Mouse (Mus musculus) brown adipose tissue, adult 24 weeks (tissue): ENCODE data around the gene Mpo. TPM values are rescaled to one million over a fixed set of nuclear protein-coding genes. Genes with fewer than 3 reads are reported as not detected.

Experiments
- polyA plus RNA-seq: library from polyadenylated mRNA; stranded (reverse); fragments of >200 nt; gene quantifications from 2 replicates; pipeline ENCODE4 v1.2.4, GENCODE M21; 2012; ENCODE audit not compliant: missing spikeins, insufficient read depth, insufficient read length

Mpo gene
- polyA plus RNA-seq, 1 experiment, result not detected

Other genes with a start within 250 kb of the Mpo start
- gene Gm11492, start 226.9 kb upstream of the Mpo start, polyA plus RNA-seq, result not detected in 2 replicates
- gene Sept4, start 224.7 kb upstream of the Mpo start, polyA plus RNA-seq, result 19.7 and 35.0 TPM in 2 replicates
- gene Mtmr4, start 201.4 kb upstream of the Mpo start, polyA plus RNA-seq, result 5.8 TPM in 2 replicates
- gene Hsf5, start 176.4 kb upstream of the Mpo start, polyA plus RNA-seq, result not detected in 2 replicates
- not detected in 2 replicates for gene Rnf43, start 130.9 kb upstream of the Mpo start, polyA plus RNA-seq
- 90.3 and 97.1 TPM in 2 replicates for gene Supt4a, start 56.0 kb upstream of the Mpo start, polyA plus RNA-seq
- gene Tspoap1, start 33.0 kb upstream of the Mpo start, polyA plus RNA-seq, result not detected in 2 replicates
- gene Lpo, start 34.7 kb downstream of the Mpo start, polyA plus RNA-seq, result not detected in 2 replicates
- gene Mks1, start 59.6 kb downstream of the Mpo start, polyA plus RNA-seq, result 1.8 and 3.1 TPM in 2 replicates
- gene Epx, start 82.0 kb downstream of the Mpo start, polyA plus RNA-seq, result not detected in 2 replicates
- gene Olfr462, start 98.7 kb downstream of the Mpo start, polyA plus RNA-seq, result not detected in 2 replicates
- gene Olfr463, start 103.8 kb downstream of the Mpo start, polyA plus RNA-seq, result not detected in 2 replicates
- gene Olfr464, start 127.4 kb downstream of the Mpo start, polyA plus RNA-seq, result not detected in 2 replicates
- 152 and 166 TPM in 2 replicates for gene Dynll2, start 194.0 kb downstream of the Mpo start, polyA plus RNA-seq